Mouse (Mus musculus): ENCODE data around the gene Ces2h. TPM values are rescaled to one million over a fixed set of nuclear protein-coding genes. Genes with fewer than 3 reads are reported as not detected.

Ces2h gene
- polyA plus RNA-seq (2015; fragmentation: Illumina TruSeq; extraction: RNeasy Lipid Tissue Mini Kit (QIAGEN cat#74804); ENCODE audit: insufficient read depth, low read depth, low replicate concordance) = not detected

GRCm38 (mm10) chr8:105000586-105000985 lies at the start of gene Ces2h:
TSS of gene Ces2h (plus strand) at chr8:105000853.

DNA sequence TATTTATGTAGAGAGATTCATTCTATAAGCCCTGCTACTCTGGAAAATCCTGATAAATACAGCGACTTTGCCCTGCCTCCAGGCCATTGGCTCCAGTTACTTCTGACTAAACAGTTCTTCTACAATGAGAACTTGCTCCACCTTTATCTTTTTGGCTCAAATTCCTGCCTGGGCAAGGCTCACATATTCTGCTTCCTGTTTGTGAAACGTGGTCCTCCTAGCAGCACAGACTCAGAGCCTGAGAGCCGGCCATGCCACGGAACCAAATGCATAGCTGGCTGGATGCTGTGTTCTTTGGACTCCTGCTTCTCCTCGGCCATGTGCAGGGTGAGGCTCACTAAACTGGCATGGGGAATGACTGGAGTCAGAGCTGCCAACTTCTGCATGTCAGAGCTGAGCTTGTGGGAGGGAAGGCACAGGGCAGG lies 39.1 kb upstream of the Ces2h start, which contains the start of gene Ces2g:
TSS of gene Ces2g (plus strand) at position 182 of the 425 bp plus-strand sequence.

GRCm38 (mm10) chr8:105048371-105048854 lies 47.8 kb downstream of the Ces2h start, which contains the start of gene Ces3a:
TSS of gene Ces3a (plus strand) at chr8:105048601.

Other genes with a start within 250 kb of the Ces2h start
- not detected for gene Ces2b, start 169.3 kb upstream of the Ces2h start, polyA plus RNA-seq (2015; fragmentation: Illumina TruSeq; extraction: RNeasy Lipid Tissue Mini Kit (QIAGEN cat#74804); ENCODE audit: insufficient read depth, low read depth, low replicate concordance)
- not detected for gene Ces2c, start 153.8 kb upstream of the Ces2h start, polyA plus RNA-seq (2015; fragmentation: Illumina TruSeq; extraction: RNeasy Lipid Tissue Mini Kit (QIAGEN cat#74804); ENCODE audit: insufficient read depth, low read depth, low replicate concordance)
- gene Ces2e, start 74.6 kb upstream of the Ces2h start, polyA plus RNA-seq (2015; fragmentation: Illumina TruSeq; extraction: RNeasy Lipid Tissue Mini Kit (QIAGEN cat#74804); ENCODE audit: insufficient read depth, low read depth, low replicate concordance) = 3.9 TPM
- not detected for gene Ces2f, start 53.5 kb upstream of the Ces2h start, polyA plus RNA-seq (2015; fragmentation: Illumina TruSeq; extraction: RNeasy Lipid Tissue Mini Kit (QIAGEN cat#74804); ENCODE audit: insufficient read depth, low read depth, low replicate concordance)
- 5.5 TPM for gene Ces2g, start 39.1 kb upstream of the Ces2h start, polyA plus RNA-seq (2015; fragmentation: Illumina TruSeq; extraction: RNeasy Lipid Tissue Mini Kit (QIAGEN cat#74804); ENCODE audit: insufficient read depth, low read depth, low replicate concordance)
- gene Ces3a, start 47.7 kb downstream of the Ces2h start, polyA plus RNA-seq (2015; fragmentation: Illumina TruSeq; extraction: RNeasy Lipid Tissue Mini Kit (QIAGEN cat#74804); ENCODE audit: insufficient read depth, low read depth, low replicate concordance) = not detected
- gene Ces3b, start 82.9 kb downstream of the Ces2h start, polyA plus RNA-seq (2015; fragmentation: Illumina TruSeq; extraction: RNeasy Lipid Tissue Mini Kit (QIAGEN cat#74804); ENCODE audit: insufficient read depth, low read depth, low replicate concordance) = not detected
- gene Ces4a, start 130.9 kb downstream of the Ces2h start, polyA plus RNA-seq (2015; fragmentation: Illumina TruSeq; extraction: RNeasy Lipid Tissue Mini Kit (QIAGEN cat#74804); ENCODE audit: insufficient read depth, low read depth, low replicate concordance) = not detected
- gene Cbfb, start 169.8 kb downstream of the Ces2h start, polyA plus RNA-seq (2015; fragmentation: Illumina TruSeq; extraction: RNeasy Lipid Tissue Mini Kit (QIAGEN cat#74804); ENCODE audit: insufficient read depth, low read depth, low replicate concordance) = 4.9 TPM
- gene D230025D16Rik, start 224.3 kb downstream of the Ces2h start, polyA plus RNA-seq (2015; fragmentation: Illumina TruSeq; extraction: RNeasy Lipid Tissue Mini Kit (QIAGEN cat#74804); ENCODE audit: insufficient read depth, low read depth, low replicate concordance) = 9.7 TPM